Mouse (Mus musculus) liver, embryonic 16.5 days (tissue): Measurements from ENCODE around the gene Plekhm3. TPM values are rescaled to one million over a fixed set of nuclear protein-coding genes. Genes with fewer than 3 reads are reported as not detected.

ENCODE experiments used
- ATAC-seq: fragments of 200-750 bp; cut with Nextera tagmentation; 2 replicates; pipeline ENCODE4 v1.8.0; 2017; ENCODE audit warnings: low read depth, mild to moderate bottlenecking, moderate number of reproducible peaks, moderate library complexity
- H3K27ac ChIP-seq: fragments of 300-500 bp; sonication (generic); 2 replicates; pipeline ENCODE4 v1.5.1; 2014; ENCODE audit warnings: mild to moderate bottlenecking, low read length
- H3K27me3 ChIP-seq: fragments of 300-500 bp; sonication (generic); 2 replicates; pipeline ENCODE4 v1.6.1; 2014; ENCODE audit warnings: low read depth, low read length, mixed read lengths; ENCODE audit not compliant: control insufficient read depth, insufficient read depth
- H3K36me3 ChIP-seq: fragments of 300-500 bp; sonication (generic); 2 replicates; pipeline ENCODE4 v1.6.1; 2014; ENCODE audit warnings: mild to moderate bottlenecking; ENCODE audit not compliant: control insufficient read depth, insufficient read depth
- H3K4me1 ChIP-seq: fragments of 300-500 bp; sonication (generic); 2 replicates; pipeline ENCODE4 v1.6.1; 2014; ENCODE audit warnings: low read depth, low read length, mixed read lengths; ENCODE audit not compliant: control insufficient read depth
- H3K4me2 ChIP-seq: fragments of 300-500 bp; sonication (generic); 2 replicates; pipeline ENCODE4 v1.6.1; 2014; ENCODE audit warnings: low read depth, low read length, mixed read lengths
- H3K4me3 ChIP-seq: fragments of 300-500 bp; sonication (generic); 2 replicates; pipeline ENCODE4 v1.5.1; 2014; ENCODE audit warnings: low read depth, mild to moderate bottlenecking, low read length
- H3K9ac ChIP-seq: fragments of 300-500 bp; sonication (generic); 2 replicates; pipeline ENCODE4 v1.6.1; 2014; ENCODE audit warnings: low read depth, low read length
- H3K9me3 ChIP-seq: fragments of 300-500 bp; sonication (generic); replicated peaks from 2 replicates; pipeline ENCODE4 v1.6.1; 2016; ENCODE audit warnings: low read length; ENCODE audit not compliant: control insufficient read depth
- WGBS: fragments of 180-500 bp; shearing (Covaris S2); extraction: QIAGEN DNeasy Blood & Tissue Kit; methylation state at CpG from one replicate; pipeline ENCODE4 v1.1.7; 2014; ENCODE audit not compliant: insufficient replicate concordance; 5-methylcytosine and 5-hydroxymethylcytosine counted together
- polyA plus RNA-seq: library from polyadenylated mRNA; unstranded; fragments of >200 nt; fragmentation: Nextera tagmentation; extraction: Ambion mirVana; gene quantifications from 2 replicates; pipeline ENCODE4 v1.2.1, GENCODE M21; 2015

Gene Plekhm3
- polyA plus RNA-seq, 1 experiment from 2014 or later = 2.5 TPM

DNA sequence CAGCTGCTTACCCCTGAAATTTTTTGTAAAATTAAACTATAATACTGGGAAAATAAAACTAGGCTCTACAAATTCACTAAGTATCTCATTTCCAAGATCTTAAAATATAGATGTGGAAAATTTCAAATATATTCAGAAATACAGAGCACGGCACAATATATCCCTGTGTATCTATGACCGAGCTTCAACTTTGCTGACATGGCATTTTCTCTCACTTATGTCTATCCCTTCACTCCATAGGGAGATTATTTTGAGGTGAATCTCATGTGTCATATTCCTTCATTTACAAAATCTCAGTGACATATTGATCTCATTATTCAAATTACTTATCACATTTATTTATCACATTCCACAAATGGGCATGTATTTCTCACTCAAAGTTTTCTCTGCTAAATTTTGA, 143.4 kb downstream of the Plekhm3 start:
- no peaks in the 10 kb centered on the region for H3K27me3 ChIP-seq
- 91% methylated on average over 2 of the region's 2 CpGs for WGBS
- H3K4me3 ChIP-seq = no peak overlapping the region
- ATAC-seq = no peak
- no peaks in the 10 kb centered on the region for H3K9me3 ChIP-seq
- H3K4me2 ChIP-seq = no peak overlapping the region
- H3K4me1 ChIP-seq = no peaks in the 10 kb centered on the region
- no peaks in the 10 kb centered on the region for H3K36me3 ChIP-seq
- H3K9ac ChIP-seq = no peak overlapping the region
- no peak overlapping the region for H3K27ac ChIP-seq

DNA sequence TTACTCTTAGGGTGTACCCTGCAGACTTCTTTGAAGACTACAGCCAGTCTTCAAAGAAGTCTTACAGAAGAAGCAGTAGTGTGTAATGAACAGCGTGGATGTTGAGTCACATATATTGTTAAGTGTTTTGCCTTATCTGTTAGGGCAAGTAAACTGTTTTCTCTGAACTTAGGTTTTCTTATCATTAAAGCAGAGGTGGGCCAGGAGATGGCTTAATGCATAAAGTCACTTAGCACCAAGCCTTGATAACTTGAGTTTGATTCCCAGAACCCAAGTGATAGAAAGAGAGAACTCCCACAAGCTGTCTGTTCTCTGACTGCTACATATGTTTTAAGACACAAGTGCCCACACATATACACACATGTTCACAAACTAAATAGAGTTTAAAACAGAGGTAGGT, 144.7 kb downstream of the Plekhm3 start:
- WGBS = 23% methylated on average over 1 of the region's 1 CpGs
- Histone ChIP-seq H3K36me3 (no peaks in the 10 kb centered on the region), H3K4me1 (no peaks in the 10 kb centered on the region), H3K9ac (no peak overlapping the region), H3K27ac (no peak overlapping the region), H3K4me3 (no peak overlapping the region), H3K27me3 (no peaks in the 10 kb centered on the region), H3K4me2 (no peak overlapping the region), H3K9me3 (no peaks in the 10 kb centered on the region)
- no peak for ATAC-seq

DNA sequence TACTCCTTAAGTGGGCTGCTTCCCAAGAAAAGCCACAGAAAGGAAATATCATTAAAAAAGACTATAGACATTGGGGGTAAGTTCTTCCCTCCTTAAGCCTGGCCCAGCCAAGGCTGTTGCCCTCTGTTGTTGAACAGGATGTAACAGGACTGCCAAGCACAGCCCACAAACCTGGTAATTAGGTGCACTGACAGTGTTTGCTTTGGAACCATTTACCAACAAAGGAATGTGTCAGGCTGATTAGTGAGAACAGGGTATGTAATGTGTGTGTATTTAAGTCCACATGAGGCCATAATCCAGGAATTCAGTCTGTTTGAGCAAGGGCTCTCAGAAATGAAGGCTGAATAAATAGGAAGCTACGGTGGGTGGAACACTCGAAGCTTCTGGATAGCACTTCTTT, 147.5 kb downstream of the Plekhm3 start:
- ATAC-seq = peak; percentile 73
- H3K9me3 ChIP-seq = no peaks in the 10 kb centered on the region
- WGBS = 49% methylated on average over 2 of the region's 2 CpGs
- H3K27ac ChIP-seq = no peak overlapping the region
- no peaks in the 10 kb centered on the region for H3K4me1 ChIP-seq
- H3K27me3 ChIP-seq = no peaks in the 10 kb centered on the region
- no peak overlapping the region for H3K9ac ChIP-seq
- no peak overlapping the region for H3K4me2 ChIP-seq
- H3K4me3 ChIP-seq = no peak overlapping the region
- no peaks in the 10 kb centered on the region for H3K36me3 ChIP-seq

DNA sequence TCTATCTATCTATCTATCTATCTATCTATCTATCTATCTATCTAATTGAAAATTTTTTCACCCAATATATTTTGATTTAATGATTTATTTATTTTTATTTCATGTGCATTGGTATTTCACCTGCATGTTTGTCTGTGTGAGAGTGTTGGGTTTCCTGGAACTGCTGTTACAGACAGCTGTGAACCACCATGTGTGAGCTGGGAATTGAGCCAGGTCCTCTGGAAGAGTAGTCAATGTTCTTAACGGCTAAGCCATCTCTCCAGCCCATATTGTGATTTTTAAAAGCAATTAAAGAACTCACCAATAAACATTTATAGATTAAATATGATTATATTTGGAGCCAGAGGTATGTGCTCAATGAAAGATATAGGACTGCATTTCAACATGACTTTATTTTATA, 148.9 kb downstream of the Plekhm3 start:
- Histone ChIP-seq H3K36me3 (no peaks in the 10 kb centered on the region), H3K4me3 (no peak overlapping the region), H3K4me1 (no peaks in the 10 kb centered on the region), H3K9ac (no peak overlapping the region), H3K9me3 (no peaks in the 10 kb centered on the region), H3K4me2 (no peak overlapping the region), H3K27ac (no peak overlapping the region), H3K27me3 (no peaks in the 10 kb centered on the region)
- 54% methylated on average over 1 of the region's 1 CpGs for WGBS
- no peak for ATAC-seq

DNA sequence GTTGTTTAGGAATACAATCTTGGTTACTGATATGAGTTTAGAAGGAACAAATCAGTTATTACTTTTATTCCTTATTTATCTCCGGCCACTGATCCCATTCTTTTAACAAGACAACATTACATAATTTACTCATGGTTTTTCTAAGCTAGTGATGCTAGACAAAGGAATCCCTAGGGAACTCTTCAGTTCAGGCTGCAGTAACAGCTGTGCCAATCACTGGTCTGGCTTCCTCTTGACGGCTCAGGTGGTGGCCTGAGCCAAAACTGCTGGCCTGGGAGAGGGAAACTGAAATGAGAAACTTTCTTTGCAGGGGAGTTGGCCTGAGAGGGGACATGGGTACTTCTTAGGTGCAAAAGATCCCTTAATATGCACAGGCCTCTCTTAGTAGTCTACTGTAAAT, 151.4 kb downstream of the Plekhm3 start:
- no peaks in the 10 kb centered on the region for H3K4me1 ChIP-seq
- 51% methylated on average over 2 of the region's 2 CpGs for WGBS
- H3K9me3 ChIP-seq = no peaks in the 10 kb centered on the region
- H3K4me2 ChIP-seq = no peak overlapping the region
- no peaks in the 10 kb centered on the region for H3K27me3 ChIP-seq
- no peak overlapping the region for H3K4me3 ChIP-seq
- no peaks in the 10 kb centered on the region for H3K36me3 ChIP-seq
- H3K27ac ChIP-seq = no peak overlapping the region
- no peak for ATAC-seq
- H3K9ac ChIP-seq = no peak overlapping the region

DNA sequence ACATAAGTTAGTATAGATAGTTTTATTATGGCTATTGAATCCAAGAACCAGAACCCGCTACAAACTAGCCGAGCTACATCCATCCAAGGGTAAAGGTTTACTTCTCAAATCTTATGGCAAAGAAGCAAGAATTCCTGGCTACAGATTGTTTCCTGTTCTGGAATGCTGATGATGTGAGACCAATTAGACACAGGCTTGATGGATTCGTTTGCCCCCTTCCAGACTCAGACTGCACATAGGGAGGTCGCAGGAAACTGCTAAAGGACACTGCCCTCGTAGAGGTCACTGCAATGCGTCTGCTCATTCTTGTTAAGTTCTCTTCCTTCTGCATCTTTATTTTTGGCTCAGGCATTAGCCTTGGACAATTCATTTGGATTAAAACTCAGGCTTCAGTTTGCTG, 154.0 kb downstream of the Plekhm3 start:
- Histone ChIP-seq H3K4me3 (no peak overlapping the region), H3K27ac (no peak overlapping the region), H3K4me2 (no peak overlapping the region), H3K27me3 (no peaks in the 10 kb centered on the region), H3K9me3 (no peaks in the 10 kb centered on the region), H3K36me3 (no peaks in the 10 kb centered on the region), H3K9ac (no peak overlapping the region), H3K4me1 (peaks cover 1% of the 10 kb centered on the region)
- no peak for ATAC-seq
- WGBS = 65% methylated on average over 6 of the region's 6 CpGs

DNA sequence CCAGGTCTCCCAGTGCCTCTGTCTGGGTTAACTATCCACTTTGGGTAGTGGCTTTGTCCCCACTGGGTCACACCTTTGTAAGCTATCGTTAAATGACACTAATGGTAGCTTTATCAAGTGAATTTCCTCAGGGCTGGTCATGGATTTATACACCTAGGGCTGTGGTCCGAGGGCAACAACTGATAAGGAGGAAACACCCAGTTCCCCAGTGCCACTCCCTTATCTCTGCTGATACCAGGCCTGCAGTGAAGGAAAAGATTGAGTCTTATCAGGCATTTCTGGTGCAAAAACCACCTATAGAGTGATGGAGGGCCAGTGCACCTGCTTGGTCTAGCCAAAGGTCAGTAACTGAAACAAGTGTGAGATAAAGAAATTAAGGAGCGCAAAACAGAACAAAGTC, 159.0 kb downstream of the Plekhm3 start:
- no peak overlapping the region for H3K9ac ChIP-seq
- 25% methylated on average over 3 of the region's 3 CpGs for WGBS
- H3K9me3 ChIP-seq = no peaks in the 10 kb centered on the region
- no peak overlapping the region for H3K4me3 ChIP-seq
- H3K27ac ChIP-seq = no peak overlapping the region
- ATAC-seq = peak; percentile 45
- H3K27me3 ChIP-seq = no peaks in the 10 kb centered on the region
- no peaks in the 10 kb centered on the region for H3K36me3 ChIP-seq
- H3K4me2 ChIP-seq = no peak overlapping the region
- peaks cover 11% of the 10 kb centered on the region for H3K4me1 ChIP-seq

DNA sequence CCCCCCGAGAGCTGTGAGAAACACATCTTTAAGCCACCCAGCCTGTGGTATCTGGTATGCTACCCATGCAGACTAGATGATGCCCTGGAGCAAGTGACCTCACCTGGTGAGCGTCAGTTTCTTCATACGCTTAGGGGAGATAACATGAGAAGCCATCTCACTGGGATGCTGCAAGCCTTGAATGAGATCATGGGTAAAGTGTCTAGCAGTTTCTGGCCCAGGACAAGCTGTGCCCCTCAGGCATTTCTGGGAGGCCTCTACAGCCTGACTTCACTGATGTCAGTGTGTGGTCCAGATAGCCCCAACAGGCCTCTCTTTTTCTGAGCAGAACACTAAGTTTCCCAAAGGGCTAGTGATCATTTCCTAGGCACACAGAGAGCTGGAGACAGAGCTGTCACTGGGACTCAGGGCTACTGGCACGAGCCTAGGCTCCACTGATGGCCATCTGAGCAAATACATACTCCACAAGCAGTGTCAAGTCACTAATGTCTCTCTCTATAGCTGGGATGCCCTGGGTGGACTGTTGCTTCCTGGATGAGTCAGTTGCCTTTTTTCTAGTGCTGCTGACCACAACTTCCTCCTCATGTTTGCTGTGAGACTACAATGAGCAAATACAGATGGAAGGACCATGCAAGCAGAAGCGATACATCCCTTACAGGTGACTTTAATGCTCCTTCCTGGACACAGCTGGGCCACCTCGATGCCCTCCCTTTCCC, 159.6 kb downstream of the Plekhm3 start:
- Histone ChIP-seq H3K4me3 (no peak overlapping the region), H3K27ac (no peak overlapping the region), H3K27me3 (no peaks in the 10 kb centered on the region), H3K4me1 (peaks cover 16% of the 10 kb centered on the region), H3K9ac (no peak overlapping the region), H3K36me3 (no peaks in the 10 kb centered on the region), H3K4me2 (no peak overlapping the region), H3K9me3 (no peaks in the 10 kb centered on the region)
- ATAC-seq = peak; percentile 4; the same call in 1 of the 2 replicates
- 47% methylated on average over 6 of the region's 6 CpGs for WGBS

DNA sequence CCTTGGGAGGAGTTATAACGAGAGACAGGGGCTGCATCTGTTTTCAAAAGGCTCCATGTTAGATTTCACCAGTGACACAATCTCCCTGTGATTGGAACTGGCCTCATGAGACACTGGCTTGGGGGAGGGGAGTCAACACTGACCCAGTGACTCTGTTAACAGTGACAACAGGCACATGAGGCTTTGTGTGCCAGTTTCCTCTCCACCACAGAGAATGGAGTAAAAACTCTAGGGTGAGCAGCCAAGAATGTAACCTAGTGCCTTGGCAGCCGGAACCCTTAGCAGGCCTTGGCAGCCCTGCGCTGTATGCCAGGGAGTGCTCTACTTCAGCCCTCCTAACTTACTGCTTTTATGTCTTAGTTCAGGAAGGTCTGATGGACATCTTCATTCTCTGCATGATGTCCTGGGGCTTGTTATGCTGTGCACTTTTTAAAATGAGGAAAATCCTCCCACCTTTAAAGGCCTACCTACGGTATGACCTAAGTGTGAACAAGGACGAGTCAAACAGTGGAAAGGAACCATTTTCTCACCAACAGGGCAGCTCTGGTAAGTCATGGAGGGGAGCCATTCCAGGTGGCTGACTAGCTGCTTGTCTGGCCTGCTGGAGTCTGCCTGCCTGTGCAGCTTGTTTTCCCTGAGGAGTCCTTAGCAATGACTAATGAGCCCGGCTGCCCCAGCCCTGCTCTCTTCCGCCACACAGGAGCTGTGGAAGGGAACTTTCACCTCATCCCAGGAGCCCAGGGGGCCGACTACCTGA, 161.2 kb downstream of the Plekhm3 start:
- Histone ChIP-seq H3K9me3 (no peaks in the 10 kb centered on the region), H3K36me3 (no peaks in the 10 kb centered on the region), H3K27me3 (no peaks in the 10 kb centered on the region), H3K4me1 (peaks cover 16% of the 10 kb centered on the region), H3K4me2 (no peak overlapping the region), H3K4me3 (no peak overlapping the region), H3K27ac (no peak overlapping the region), H3K9ac (no peak overlapping the region)
- 68% methylated on average over 8 of the region's 8 CpGs for WGBS
- peak; percentile 47; the same call in 1 of the 2 replicates for ATAC-seq
